Mouse (Mus musculus): ENCODE measurements around the gene Morn1. TPM values are rescaled to one million over a fixed set of nuclear protein-coding genes. Genes with fewer than 3 reads are reported as not detected.

The Morn1 gene
- 3.0 and 3.9 TPM in 2 replicates for polyA plus RNA-seq (2015; fragmentation: Nextera tagmentation; extraction: Ambion mirVana)

DNA sequence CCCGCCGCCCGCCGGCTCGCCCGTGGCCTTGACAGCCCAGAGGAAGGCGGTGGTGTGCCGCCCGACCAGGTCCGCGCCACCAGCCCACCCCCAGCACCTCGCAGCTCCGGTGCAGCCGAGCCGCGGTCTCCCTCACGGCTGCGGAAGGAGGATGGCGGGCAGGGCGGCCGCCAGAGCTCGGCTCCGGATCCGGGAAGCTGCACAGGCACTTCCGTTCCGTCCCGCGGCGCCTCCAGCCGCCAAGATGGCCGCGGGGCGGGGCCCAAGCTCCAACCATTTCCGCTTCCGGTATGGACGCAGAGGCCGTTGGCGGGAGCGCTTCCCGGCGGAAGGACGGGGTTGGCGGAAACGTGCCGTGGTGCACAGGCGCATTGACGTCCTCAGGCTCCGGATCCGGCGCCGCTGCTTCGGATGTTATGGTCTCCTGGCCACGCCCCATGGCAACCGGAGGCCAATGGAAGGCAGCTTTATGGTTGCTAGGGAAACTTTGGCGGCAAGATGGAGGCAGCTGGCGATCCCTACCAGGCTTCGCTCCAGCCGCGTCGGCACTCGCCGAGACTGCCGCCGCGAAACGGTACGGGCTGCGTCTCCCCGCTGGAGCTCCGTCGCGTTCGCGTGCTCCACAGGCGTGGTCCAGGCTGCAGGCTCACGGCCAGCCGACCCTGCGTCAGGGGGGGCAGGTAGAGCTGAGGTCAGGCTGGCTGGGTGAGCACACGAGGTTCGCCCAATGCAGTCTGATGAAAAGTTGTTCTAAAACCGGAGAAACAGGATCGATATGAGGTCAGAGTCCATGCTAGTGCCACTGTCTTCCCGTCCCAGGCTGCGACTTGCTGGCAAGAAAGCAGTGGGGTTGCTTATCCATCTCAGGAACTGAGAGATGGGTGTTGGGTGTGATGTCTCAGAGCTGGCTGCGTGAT, at the start of gene Morn1, which contains the start of gene Rer1:
TSS of gene Morn1 (plus strand) at position 470 of the 917 bp plus-strand sequence.
TSS of gene Rer1 (minus strand) at position 275 of the 917 bp plus-strand sequence.
- peak; percentile 98 for ATAC-seq
- H3K9ac ChIP-seq, result peak within 1 kb of the TSS; percentile 96
- H3K27me3 ChIP-seq (replicated peaks), result no peaks in the 10 kb centered on the region
- no peaks in the 10 kb centered on the region for H3K9me3 ChIP-seq
- peak within 1 kb of the TSS; percentile 96 for H3K27ac ChIP-seq
- peaks cover 34% of the 10 kb centered on the region for H3K4me1 ChIP-seq (replicated peaks)
- under 1% methylated on average over 85 of the region's 85 CpGs for WGBS
- peaks cover 6% of the 10 kb centered on the region; the same call in 1 of the 2 replicates for H3K36me3 ChIP-seq
- peak within 1 kb of the TSS; percentile 93 for H3K4me2 ChIP-seq (replicated peaks)
- peak within 1 kb of the TSS; percentile 97 for H3K4me3 ChIP-seq (replicated peaks)

- ATAC-seq, result no peak
- peaks cover 45% of the 10 kb centered on the region for H3K27me3 ChIP-seq (replicated peaks)
- no peak overlapping the region for H3K4me3 ChIP-seq (replicated peaks)
- WGBS, result 55% methylated on average over 9 of the region's 9 CpGs
- no peaks in the 10 kb centered on the region for H3K9me3 ChIP-seq
- no peak overlapping the region for H3K27ac ChIP-seq
- no peak overlapping the region for H3K4me2 ChIP-seq (replicated peaks)
- no peak overlapping the region for H3K9ac ChIP-seq
- no peaks in the 10 kb centered on the region for H3K36me3 ChIP-seq
- peaks cover 6% of the 10 kb centered on the region; the same call in 1 of the 2 replicates for H3K4me1 ChIP-seq (replicated peaks)
These were observed 46.2 kb upstream of the Morn1 start for GRCm38 (mm10) chr4:155040197-155040596.

GRCm38 (mm10) chr4:155040696-155041095, 45.7 kb upstream of the Morn1 start:
- Histone ChIP-seq H3K27me3 (replicated peaks) (peaks cover 45% of the 10 kb centered on the region), H3K9ac (no peak overlapping the region), H3K4me1 (replicated peaks) (peaks cover 6% of the 10 kb centered on the region; the same call in 1 of the 2 replicates), H3K36me3 (no peaks in the 10 kb centered on the region), H3K4me3 (replicated peaks) (no peak overlapping the region), H3K4me2 (replicated peaks) (no peak overlapping the region), H3K9me3 (no peaks in the 10 kb centered on the region), H3K27ac (no peak overlapping the region)
- WGBS, result 63% methylated on average over 6 of the region's 6 CpGs
- ATAC-seq, result no peak

GRCm38 (mm10) chr4:155042606-155043288, 43.6 kb upstream of the Morn1 start:
- no peak overlapping the region for H3K27ac ChIP-seq
- 0 out of 2 replicates have a peak, but pooled peaks have one; percentile 8 for ATAC-seq
- no peaks in the 10 kb centered on the region for H3K9me3 ChIP-seq
- H3K27me3 ChIP-seq (replicated peaks), result peaks cover 45% of the 10 kb centered on the region
- WGBS, result 11% methylated on average over 65 of the region's 65 CpGs
- no peak overlapping the region for H3K9ac ChIP-seq
- no peaks in the 10 kb centered on the region for H3K36me3 ChIP-seq
- peak overlapping the region; percentile 25 for H3K4me3 ChIP-seq (replicated peaks)
- peak overlapping the region; percentile 58 for H3K4me2 ChIP-seq (replicated peaks)
- peaks cover 6% of the 10 kb centered on the region; the same call in 1 of the 2 replicates for H3K4me1 ChIP-seq (replicated peaks)

DNA sequence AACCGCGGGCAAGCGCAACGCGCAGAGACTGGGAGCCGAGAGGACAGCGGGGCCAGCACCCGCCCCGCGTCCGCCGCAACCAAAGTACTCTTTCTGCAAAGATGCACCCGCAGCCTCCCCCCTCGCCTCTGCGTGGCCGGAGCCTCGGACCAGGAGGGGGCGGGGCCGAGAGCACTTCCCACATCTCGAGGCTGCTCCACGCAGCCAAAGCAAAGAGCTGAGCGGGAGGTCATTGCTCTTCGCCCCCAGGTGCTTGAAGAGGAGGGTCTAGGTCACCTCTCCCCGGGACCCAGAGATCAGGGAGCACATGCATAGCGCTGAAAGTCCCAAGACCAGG, 43.1 kb upstream of the Morn1 start:
- no peak for ATAC-seq

DNA sequence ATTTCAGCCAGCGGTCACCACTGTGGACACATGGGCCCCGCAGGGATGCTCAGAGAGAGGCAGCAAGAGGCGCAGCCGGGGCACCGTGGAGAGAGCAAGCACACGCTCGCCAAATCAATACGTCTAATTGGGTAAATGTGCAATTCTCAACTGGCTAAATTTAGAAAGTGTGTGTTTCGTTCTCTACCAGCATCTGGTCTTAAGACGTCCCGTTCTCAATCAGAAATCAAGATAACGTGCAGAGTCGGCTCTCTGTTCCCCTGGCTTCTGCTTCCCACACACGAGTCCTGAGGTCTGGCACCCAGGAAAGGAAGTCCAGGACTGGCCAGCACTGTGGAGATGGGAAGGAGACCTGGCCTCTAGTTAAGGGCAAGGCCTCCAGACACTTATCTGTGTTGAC, 39.7 kb upstream of the Morn1 start:
- WGBS, result 86% methylated on average over 14 of the region's 14 CpGs
- ATAC-seq, result no peak
- Histone ChIP-seq H3K4me2 (replicated peaks) (no peak overlapping the region), H3K27ac (no peak overlapping the region), H3K36me3 (no peaks in the 10 kb centered on the region), H3K27me3 (replicated peaks) (peaks cover 34% of the 10 kb centered on the region), H3K4me3 (replicated peaks) (no peak overlapping the region), H3K9me3 (no peaks in the 10 kb centered on the region), H3K4me1 (replicated peaks) (peaks cover 6% of the 10 kb centered on the region; the same call in 1 of the 2 replicates), H3K9ac (no peak overlapping the region)

More for the DNA sequence above, 43.1 kb upstream of the Morn1 start:
- WGBS, result 12% methylated on average over 25 of the region's 25 CpGs
- Histone ChIP-seq H3K9me3 (no peaks in the 10 kb centered on the region), H3K9ac (no peak overlapping the region), H3K4me3 (replicated peaks) (peak overlapping the region; percentile 25), H3K4me1 (replicated peaks) (peaks cover 6% of the 10 kb centered on the region; the same call in 1 of the 2 replicates), H3K27ac (no peak overlapping the region), H3K27me3 (replicated peaks) (peaks cover 45% of the 10 kb centered on the region), H3K36me3 (no peaks in the 10 kb centered on the region), H3K4me2 (replicated peaks) (peak overlapping the region; percentile 58)

- Histone ChIP-seq H3K4me2 (replicated peaks) (no peak overlapping the region), H3K4me3 (replicated peaks) (no peak overlapping the region), H3K27me3 (replicated peaks) (no peaks in the 10 kb centered on the region), H3K27ac (no peak overlapping the region), H3K9me3 (no peaks in the 10 kb centered on the region), H3K9ac (no peak overlapping the region), H3K36me3 (no peaks in the 10 kb centered on the region), H3K4me1 (replicated peaks) (0 out of 2 replicates have a peak, but pooled peaks cover 5% of the 10 kb centered on the region)
- ATAC-seq, result no peak
- WGBS, result 68% methylated on average over 7 of the region's 7 CpGs
These were observed 36.3 kb upstream of the Morn1 start for GRCm38 (mm10) chr4:155050116-155050515.

DNA sequence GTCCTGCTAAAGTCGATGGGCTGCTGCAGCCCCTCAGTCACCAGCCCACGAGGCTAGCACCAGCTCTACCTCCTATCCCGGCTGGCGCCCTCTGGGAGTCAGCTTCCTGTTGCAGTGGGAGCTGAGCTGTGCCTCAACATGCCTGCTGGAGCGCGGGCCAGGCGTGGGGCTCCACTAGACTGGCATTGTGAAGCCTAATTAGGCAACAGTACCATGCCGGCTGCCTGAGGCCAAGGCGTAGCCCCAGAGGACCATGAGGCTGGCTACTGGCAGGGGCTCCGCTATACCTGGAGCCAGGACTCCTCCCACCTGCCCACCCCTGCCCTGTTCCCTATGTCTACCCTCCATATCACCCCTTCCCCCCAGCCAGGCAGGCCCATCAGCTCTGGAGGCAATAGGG, 29.7 kb upstream of the Morn1 start, which contains the start of gene Plch2:
TSS of gene Plch2 (minus strand) at position 61 of the 400 bp plus-strand sequence.
- H3K4me1 ChIP-seq (replicated peaks), result peaks cover 24% of the 10 kb centered on the region
- H3K36me3 ChIP-seq, result no peaks in the 10 kb centered on the region
- no peaks in the 10 kb centered on the region for H3K9me3 ChIP-seq
- H3K27me3 ChIP-seq (replicated peaks), result no peaks in the 10 kb centered on the region
- H3K4me2 ChIP-seq (replicated peaks), result no peak within 1 kb of the TSS
- 73% methylated on average over 10 of the region's 10 CpGs for WGBS
- no peak for ATAC-seq
- no peak within 1 kb of the TSS for H3K4me3 ChIP-seq (replicated peaks)
- no peak within 1 kb of the TSS for H3K9ac ChIP-seq
- no peak within 1 kb of the TSS for H3K27ac ChIP-seq

- H3K9me3 ChIP-seq, result no peaks in the 10 kb centered on the region
- H3K4me2 ChIP-seq (replicated peaks), result no peak overlapping the region
- H3K4me1 ChIP-seq (replicated peaks), result peaks cover 21% of the 10 kb centered on the region
- ATAC-seq, result no peak
- H3K9ac ChIP-seq, result no peak overlapping the region
- no peaks in the 10 kb centered on the region for H3K36me3 ChIP-seq
- H3K4me3 ChIP-seq (replicated peaks), result no peak overlapping the region
- H3K27me3 ChIP-seq (replicated peaks), result no peaks in the 10 kb centered on the region
- no peak overlapping the region for H3K27ac ChIP-seq
- 40% methylated on average over 10 of the region's 10 CpGs for WGBS
These were observed 28.1 kb upstream of the Morn1 start for GRCm38 (mm10) chr4:155058325-155058724.

- no peaks in the 10 kb centered on the region for H3K9me3 ChIP-seq
- 17% methylated on average over 3 of the region's 3 CpGs for WGBS
- peak overlapping the region; percentile 53 for H3K9ac ChIP-seq
- H3K4me1 ChIP-seq (replicated peaks), result peaks cover 14% of the 10 kb centered on the region; the same call in 1 of the 2 replicates
- peak; percentile 79 for ATAC-seq
- H3K27me3 ChIP-seq (replicated peaks), result no peaks in the 10 kb centered on the region
- peak overlapping the region; percentile 31 for H3K4me3 ChIP-seq (replicated peaks)
- peak overlapping the region; percentile 93 for H3K27ac ChIP-seq
- H3K4me2 ChIP-seq (replicated peaks), result peak overlapping the region; percentile 55
- no peaks in the 10 kb centered on the region for H3K36me3 ChIP-seq
These were observed 22.5 kb upstream of the Morn1 start for GRCm38 (mm10) chr4:155063895-155064294.

DNA sequence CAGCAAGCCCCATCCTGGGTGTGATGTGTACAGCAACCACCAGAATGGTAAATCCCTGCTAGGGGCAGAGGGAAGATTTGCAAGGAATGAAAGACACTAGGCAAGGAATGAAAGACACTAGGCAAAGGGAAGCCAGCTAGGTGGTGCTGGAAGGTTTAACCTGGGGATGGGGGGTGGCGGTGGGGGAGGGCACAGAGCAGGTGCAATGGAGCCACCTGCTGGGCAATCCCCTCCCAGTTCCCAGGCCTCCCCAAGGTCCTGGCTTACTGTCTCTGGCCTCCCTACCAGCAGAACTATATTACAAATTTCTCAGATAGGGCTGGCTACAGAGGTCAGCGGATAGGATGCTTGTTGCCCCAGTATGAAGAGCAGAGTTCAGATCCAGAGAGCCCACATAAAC, 21.9 kb upstream of the Morn1 start:
- peak overlapping the region; percentile 91 for H3K27ac ChIP-seq
- peaks cover 14% of the 10 kb centered on the region; the same call in 1 of the 2 replicates for H3K4me1 ChIP-seq (replicated peaks)
- H3K36me3 ChIP-seq, result no peaks in the 10 kb centered on the region
- peak overlapping the region; percentile 55 for H3K4me2 ChIP-seq (replicated peaks)
- peak; percentile 11; the same call in 1 of the 2 replicates for ATAC-seq
- H3K9ac ChIP-seq, result no peak overlapping the region
- no peak overlapping the region for H3K4me3 ChIP-seq (replicated peaks)
- H3K27me3 ChIP-seq (replicated peaks), result no peaks in the 10 kb centered on the region
- WGBS, result 51% methylated on average over 2 of the region's 2 CpGs
- no peaks in the 10 kb centered on the region for H3K9me3 ChIP-seq

All from intestine, embryonic 15.5 days (tissue).